Mouse (Mus musculus) liver, embryonic 14.5 days (tissue): Measurements from ENCODE around the gene Haus4.

Experiments used
- CTCF ChIP-seq: IDR thresholded peaks from 2 replicates; pipeline ENCODE4 v1.5.1; 2016; ENCODE audit warnings: antibody characterized with exemption, low read depth, control low read depth
- EP300 ChIP-seq: IDR thresholded peaks from 2 replicates; pipeline ENCODE4 v1.6.1; 2016; ENCODE audit warnings: antibody characterized with exemption, low read depth

GRCm38 (mm10) chr14:54582536-54582935 lies 28.1 kb upstream of the Haus4 start:
- TF ChIP-seq CTCF (no peak), EP300 (no peak)
